Mouse (Mus musculus): ENCODE data around the gene Osbpl6. TPM values are rescaled to one million over a fixed set of nuclear protein-coding genes. Genes with fewer than 3 reads are reported as not detected.

Osbpl6 gene
- polyA plus RNA-seq, 1 experiment from 2014 or later, result 5.9 TPM

DNA sequence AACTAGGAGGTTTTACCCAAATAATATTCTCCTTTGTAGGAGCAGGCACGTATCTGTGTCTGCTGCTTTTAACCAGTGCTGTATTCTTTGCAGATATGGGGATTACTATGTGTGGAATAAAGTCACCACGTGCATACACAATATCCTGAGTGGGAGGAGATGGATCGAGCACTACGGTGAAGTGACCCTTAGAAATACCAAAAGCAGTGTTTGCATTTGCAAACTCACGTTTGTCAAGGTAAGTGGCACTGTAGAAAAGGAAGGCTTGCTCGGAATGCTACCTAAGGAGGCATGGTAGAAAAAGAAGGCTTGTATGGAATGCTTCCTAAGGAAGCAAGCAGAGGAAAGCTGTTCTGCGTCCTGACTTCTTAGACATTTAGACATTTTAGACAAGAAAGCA is 183.9 kb downstream of the Osbpl6 start:
- Histone ChIP-seq H3K9ac (ENCODE audit: low read length) (no peak overlapping the region), H3K27ac (ENCODE audit: low read length) (no peak overlapping the region), H3K9me3 (replicated peaks; ENCODE audit: control insufficient read depth, low read length) (no peaks in the 10 kb centered on the region), H3K4me3 (ENCODE audit: low read length) (no peak overlapping the region), H3K4me1 (ENCODE audit: control insufficient read depth, insufficient read depth, low read length) (no peaks in the 10 kb centered on the region), H3K4me2 (ENCODE audit: low read depth, low read length) (no peak overlapping the region), H3K36me3 (ENCODE audit: control insufficient read depth, insufficient read depth) (no peaks in the 10 kb centered on the region), H3K27me3 (ENCODE audit: control insufficient read depth, insufficient read depth, low read length) (no peaks in the 10 kb centered on the region)
- 83% methylated on average over 7 of the region's 7 CpGs for WGBS
- ATAC-seq (replicated peaks; ENCODE audit: extremely low read depth, insufficient read depth, low FRiP score), result no peak

DNA sequence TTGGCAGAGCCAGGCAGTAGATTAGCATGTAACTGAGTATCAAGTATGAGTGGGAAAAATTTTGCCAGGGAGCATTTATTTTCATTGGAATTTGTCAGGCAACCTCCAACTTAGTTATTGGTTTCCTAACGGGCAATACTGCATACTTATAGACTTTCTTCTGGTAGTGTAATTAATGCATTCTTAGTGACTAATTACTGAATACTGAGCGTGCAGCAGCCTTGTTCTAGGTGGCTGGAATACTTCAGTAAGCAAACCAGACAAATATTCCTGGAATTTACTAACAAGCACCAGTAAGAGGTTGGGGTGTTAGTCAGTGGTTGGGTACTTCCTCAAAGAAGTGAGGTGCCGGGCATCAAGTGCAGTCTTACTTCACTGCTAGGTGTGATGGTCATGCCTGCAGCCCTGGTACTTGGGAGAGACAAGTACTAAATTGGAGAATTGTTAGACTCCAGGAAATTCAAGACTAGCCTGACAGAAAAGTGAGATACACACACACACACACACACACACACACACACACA is 186.2 kb downstream of the Osbpl6 start:
- H3K4me2 ChIP-seq (ENCODE audit: low read depth, low read length), result no peak overlapping the region
- 54% methylated on average over 3 of the region's 3 CpGs for WGBS
- no peaks in the 10 kb centered on the region for H3K36me3 ChIP-seq (ENCODE audit: control insufficient read depth, insufficient read depth)
- H3K4me1 ChIP-seq (ENCODE audit: control insufficient read depth, insufficient read depth, low read length), result no peaks in the 10 kb centered on the region
- ATAC-seq (replicated peaks; ENCODE audit: extremely low read depth, insufficient read depth, low FRiP score), result no peak
- no peaks in the 10 kb centered on the region for H3K9me3 ChIP-seq (replicated peaks; ENCODE audit: control insufficient read depth, low read length)
- no peak overlapping the region for H3K4me3 ChIP-seq (ENCODE audit: low read length)
- no peak overlapping the region for H3K9ac ChIP-seq (ENCODE audit: low read length)
- no peaks in the 10 kb centered on the region for H3K27me3 ChIP-seq (ENCODE audit: control insufficient read depth, insufficient read depth, low read length)
- H3K27ac ChIP-seq (ENCODE audit: low read length), result no peak overlapping the region

DNA sequence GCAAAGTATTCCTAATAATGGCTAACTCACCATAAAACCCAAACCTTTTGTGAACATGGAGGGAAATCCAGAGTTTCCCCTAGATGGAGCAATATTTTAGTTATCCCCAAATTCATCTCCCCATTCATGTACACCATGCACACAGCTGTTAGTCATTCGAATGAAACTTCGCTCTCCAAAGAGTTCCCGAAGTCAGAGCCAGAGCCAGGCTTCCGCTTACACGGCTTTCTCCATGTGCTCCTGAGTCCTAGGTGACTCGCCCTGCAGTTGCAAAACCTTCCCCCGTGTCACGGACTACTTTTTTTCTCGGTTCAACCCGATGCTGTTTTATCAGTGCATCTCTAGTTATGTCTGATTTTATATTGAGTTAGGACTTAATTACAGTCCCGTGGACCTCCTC is 191.2 kb downstream of the Osbpl6 start:
- H3K4me1 ChIP-seq (ENCODE audit: control insufficient read depth, insufficient read depth, low read length), result no peaks in the 10 kb centered on the region
- no peaks in the 10 kb centered on the region for H3K9me3 ChIP-seq (replicated peaks; ENCODE audit: control insufficient read depth, low read length)
- no peak for ATAC-seq (replicated peaks; ENCODE audit: extremely low read depth, insufficient read depth, low FRiP score)
- H3K27me3 ChIP-seq (ENCODE audit: control insufficient read depth, insufficient read depth, low read length), result no peaks in the 10 kb centered on the region
- H3K4me3 ChIP-seq (ENCODE audit: low read length), result no peak overlapping the region
- H3K27ac ChIP-seq (ENCODE audit: low read length), result no peak overlapping the region
- no peaks in the 10 kb centered on the region for H3K36me3 ChIP-seq (ENCODE audit: control insufficient read depth, insufficient read depth)
- WGBS, result 83% methylated on average over 11 of the region's 11 CpGs
- H3K4me2 ChIP-seq (ENCODE audit: low read depth, low read length), result no peak overlapping the region
- no peak overlapping the region for H3K9ac ChIP-seq (ENCODE audit: low read length)

DNA sequence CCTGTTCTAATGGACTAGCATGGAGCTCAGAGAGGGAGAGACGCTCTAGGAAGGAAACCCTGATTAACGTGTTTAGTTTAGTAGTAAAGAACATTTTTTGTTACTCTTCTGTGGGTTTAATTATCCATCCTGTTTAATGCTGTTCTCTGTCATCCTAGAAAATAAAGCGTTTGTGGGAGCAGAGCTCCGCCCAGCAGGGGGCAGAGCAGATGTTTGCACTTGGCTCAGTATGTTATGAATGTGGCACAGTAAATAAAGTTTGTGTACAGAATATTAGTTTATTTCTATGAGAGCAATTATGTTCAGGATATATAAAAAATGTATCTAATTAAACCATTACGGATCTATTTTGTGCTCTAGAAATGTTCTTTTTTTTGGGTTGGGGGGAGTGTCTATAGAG is 192.9 kb downstream of the Osbpl6 start:
- Histone ChIP-seq H3K27ac (ENCODE audit: low read length) (no peak overlapping the region), H3K36me3 (ENCODE audit: control insufficient read depth, insufficient read depth) (no peaks in the 10 kb centered on the region), H3K4me3 (ENCODE audit: low read length) (no peak overlapping the region), H3K9me3 (replicated peaks; ENCODE audit: control insufficient read depth, low read length) (no peaks in the 10 kb centered on the region), H3K9ac (ENCODE audit: low read length) (no peak overlapping the region), H3K4me2 (ENCODE audit: low read depth, low read length) (no peak overlapping the region), H3K27me3 (ENCODE audit: control insufficient read depth, insufficient read depth, low read length) (no peaks in the 10 kb centered on the region), H3K4me1 (ENCODE audit: control insufficient read depth, insufficient read depth, low read length) (no peaks in the 10 kb centered on the region)
- WGBS, result 79% methylated on average over 5 of the region's 5 CpGs
- ATAC-seq (replicated peaks; ENCODE audit: extremely low read depth, insufficient read depth, low FRiP score), result no peak

DNA sequence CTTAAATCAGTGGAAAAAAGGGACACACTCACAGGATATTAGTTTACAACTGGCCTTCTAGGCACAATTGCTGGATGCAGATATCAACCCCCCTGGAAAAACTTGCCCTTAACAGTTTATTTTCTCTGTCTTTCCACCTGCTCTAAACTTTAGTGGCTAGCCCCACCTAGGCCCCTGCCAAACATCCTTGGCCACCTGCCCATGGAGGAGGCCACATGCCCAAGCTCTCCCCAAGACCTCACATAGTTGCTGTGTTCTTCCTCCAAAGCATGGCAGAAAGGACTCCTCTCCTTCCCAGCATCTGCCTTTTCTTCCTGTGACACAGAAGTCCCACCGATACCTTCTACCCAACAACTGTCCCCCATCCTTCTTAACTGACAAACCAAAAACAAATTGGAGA is 195.9 kb downstream of the Osbpl6 start:
- Histone ChIP-seq H3K4me2 (ENCODE audit: low read depth, low read length) (no peak overlapping the region), H3K36me3 (ENCODE audit: control insufficient read depth, insufficient read depth) (no peaks in the 10 kb centered on the region), H3K27ac (ENCODE audit: low read length) (no peak overlapping the region), H3K9ac (ENCODE audit: low read length) (no peak overlapping the region), H3K4me1 (ENCODE audit: control insufficient read depth, insufficient read depth, low read length) (no peaks in the 10 kb centered on the region), H3K9me3 (replicated peaks; ENCODE audit: control insufficient read depth, low read length) (no peaks in the 10 kb centered on the region), H3K27me3 (ENCODE audit: control insufficient read depth, insufficient read depth, low read length) (no peaks in the 10 kb centered on the region), H3K4me3 (ENCODE audit: low read length) (no peak overlapping the region)
- ATAC-seq (replicated peaks; ENCODE audit: extremely low read depth, insufficient read depth, low FRiP score), result no peak
- 93% methylated on average over 1 of the region's 1 CpGs for WGBS

DNA sequence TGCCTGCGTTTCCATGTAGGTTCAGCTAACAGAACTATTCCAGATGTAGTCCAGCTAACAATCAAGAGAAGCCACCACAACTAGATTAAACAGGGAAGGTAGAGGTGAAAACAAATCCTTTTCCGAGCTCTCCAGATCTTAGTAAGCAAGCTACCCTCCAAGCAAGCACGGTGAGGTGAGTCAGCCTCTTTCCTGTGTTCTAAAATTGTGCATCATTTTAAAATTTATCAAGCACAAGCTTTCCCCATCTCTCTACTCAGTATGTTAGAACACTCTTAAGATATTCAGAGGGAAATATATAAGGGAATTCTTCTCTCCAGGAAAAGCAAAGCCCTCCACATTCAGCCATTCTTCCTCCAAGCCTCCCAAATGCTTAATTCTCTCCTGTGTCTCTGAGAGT is 200.4 kb downstream of the Osbpl6 start:
- Histone ChIP-seq H3K4me3 (ENCODE audit: low read length) (no peak overlapping the region), H3K9ac (ENCODE audit: low read length) (no peak overlapping the region), H3K27me3 (ENCODE audit: control insufficient read depth, insufficient read depth, low read length) (no peaks in the 10 kb centered on the region), H3K4me2 (ENCODE audit: low read depth, low read length) (no peak overlapping the region), H3K4me1 (ENCODE audit: control insufficient read depth, insufficient read depth, low read length) (peaks cover 3% of the 10 kb centered on the region; the same call in 1 of the 2 replicates), H3K9me3 (replicated peaks; ENCODE audit: control insufficient read depth, low read length) (no peaks in the 10 kb centered on the region), H3K36me3 (ENCODE audit: control insufficient read depth, insufficient read depth) (no peaks in the 10 kb centered on the region), H3K27ac (ENCODE audit: low read length) (no peak overlapping the region)
- 76% methylated on average over 3 of the region's 3 CpGs for WGBS
- ATAC-seq (replicated peaks; ENCODE audit: extremely low read depth, insufficient read depth, low FRiP score), result no peak

DNA sequence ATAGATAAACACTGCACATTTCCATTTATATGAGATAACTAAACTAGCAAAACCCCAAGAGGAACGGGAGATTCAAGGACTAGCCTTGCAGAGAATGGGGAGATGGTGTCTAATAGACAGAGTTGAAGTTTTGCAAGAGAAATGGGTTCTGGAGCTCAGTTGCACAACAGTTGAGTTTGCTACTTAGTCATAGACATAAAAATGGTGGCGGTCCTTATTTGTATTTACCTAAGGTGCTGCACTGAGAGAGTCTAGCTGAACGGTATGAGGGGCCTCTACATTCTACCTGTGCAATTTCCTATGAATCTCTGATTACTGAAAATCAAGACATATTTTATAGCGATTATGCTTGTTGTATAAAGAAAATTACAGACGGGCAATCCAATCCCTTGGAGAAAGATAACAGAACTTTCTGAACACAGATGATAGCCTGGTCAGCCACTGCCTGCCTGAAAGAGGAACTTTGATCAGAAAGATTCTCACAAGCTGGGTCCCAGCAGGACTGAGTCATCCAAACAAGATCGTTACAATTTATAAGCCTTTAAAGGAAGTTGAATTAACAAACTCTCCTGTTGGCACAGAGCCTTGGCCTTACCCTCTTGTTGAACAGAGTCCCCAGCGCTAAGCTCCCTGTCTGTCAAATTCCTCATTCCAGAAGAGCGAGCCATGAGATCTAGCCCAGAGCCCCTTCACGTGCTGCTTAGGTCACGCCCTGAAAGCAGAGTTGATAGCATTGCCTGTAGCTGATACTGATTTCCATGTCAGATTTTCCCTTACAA is 204.2 kb downstream of the Osbpl6 start:
- ATAC-seq (replicated peaks; ENCODE audit: extremely low read depth, insufficient read depth, low FRiP score), result no peak
- 49% methylated on average over 10 of the region's 10 CpGs for WGBS

DNA sequence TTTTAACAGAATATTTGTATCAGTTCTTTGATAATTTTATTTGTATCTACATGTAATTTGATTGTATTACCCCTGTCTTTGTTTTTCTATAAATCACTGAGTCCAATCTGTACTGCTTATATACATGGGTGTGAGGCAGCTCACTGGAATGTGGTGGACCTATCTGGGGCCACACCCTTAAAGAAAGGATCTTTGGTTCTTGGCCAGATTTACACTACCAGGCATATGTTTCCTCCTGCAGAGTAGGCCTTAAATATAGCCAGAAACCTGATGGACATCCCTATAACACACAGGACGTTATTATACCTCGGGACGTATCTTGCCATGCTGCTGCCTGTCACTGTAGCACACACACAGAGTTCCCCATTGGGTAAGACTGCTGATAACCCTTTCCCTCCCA is 205.7 kb downstream of the Osbpl6 start:
- Histone ChIP-seq H3K4me3 (ENCODE audit: low read length) (no peak overlapping the region), H3K27me3 (ENCODE audit: control insufficient read depth, insufficient read depth, low read length) (no peaks in the 10 kb centered on the region), H3K4me1 (ENCODE audit: control insufficient read depth, insufficient read depth, low read length) (peaks cover 3% of the 10 kb centered on the region; the same call in 1 of the 2 replicates), H3K27ac (ENCODE audit: low read length) (no peak overlapping the region), H3K4me2 (ENCODE audit: low read depth, low read length) (no peak overlapping the region), H3K9ac (ENCODE audit: low read length) (no peak overlapping the region), H3K36me3 (ENCODE audit: control insufficient read depth, insufficient read depth) (no peaks in the 10 kb centered on the region), H3K9me3 (replicated peaks; ENCODE audit: control insufficient read depth, low read length) (no peaks in the 10 kb centered on the region; the same call in 1 of the 2 replicates)
- ATAC-seq (replicated peaks; ENCODE audit: extremely low read depth, insufficient read depth, low FRiP score), result no peak
- WGBS, result 75% methylated on average over 3 of the region's 3 CpGs

More for the DNA sequence above, 204.2 kb downstream of the Osbpl6 start:
- no peaks in the 10 kb centered on the region for H3K36me3 ChIP-seq (ENCODE audit: control insufficient read depth, insufficient read depth)
- no peak overlapping the region for H3K4me2 ChIP-seq (ENCODE audit: low read depth, low read length)
- H3K27me3 ChIP-seq (ENCODE audit: control insufficient read depth, insufficient read depth, low read length), result no peaks in the 10 kb centered on the region
- peaks cover 3% of the 10 kb centered on the region; the same call in 1 of the 2 replicates for H3K4me1 ChIP-seq (ENCODE audit: control insufficient read depth, insufficient read depth, low read length)
- H3K9ac ChIP-seq (ENCODE audit: low read length), result no peak overlapping the region
- no peak overlapping the region for H3K4me3 ChIP-seq (ENCODE audit: low read length)
- H3K27ac ChIP-seq (ENCODE audit: low read length), result no peak overlapping the region
- no peaks in the 10 kb centered on the region; the same call in 1 of the 2 replicates for H3K9me3 ChIP-seq (replicated peaks; ENCODE audit: control insufficient read depth, low read length)

DNA sequence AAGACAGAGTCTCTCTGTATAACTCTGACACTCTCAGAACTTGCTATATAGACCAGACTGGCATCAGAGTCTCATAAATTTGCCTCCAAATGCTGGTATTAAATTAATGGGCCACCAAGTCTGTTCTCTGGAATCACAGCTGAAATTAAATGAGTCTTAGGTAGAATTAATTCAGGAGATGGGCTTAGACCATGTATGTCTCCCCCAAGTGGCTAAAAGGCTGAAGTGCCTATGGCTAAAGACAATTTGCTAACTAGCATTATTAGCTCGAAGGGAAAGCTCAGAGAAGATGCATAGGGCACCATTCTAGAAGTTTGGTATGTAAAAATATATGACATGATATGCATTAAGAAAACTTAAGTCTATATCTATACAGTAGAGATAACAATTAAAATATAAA is 211.8 kb downstream of the Osbpl6 start:
- Histone ChIP-seq H3K9me3 (replicated peaks; ENCODE audit: control insufficient read depth, low read length) (no peaks in the 10 kb centered on the region; the same call in 1 of the 2 replicates), H3K36me3 (ENCODE audit: control insufficient read depth, insufficient read depth) (no peaks in the 10 kb centered on the region), H3K27ac (ENCODE audit: low read length) (no peak overlapping the region), H3K9ac (ENCODE audit: low read length) (no peak overlapping the region), H3K4me1 (ENCODE audit: control insufficient read depth, insufficient read depth, low read length) (no peaks in the 10 kb centered on the region), H3K27me3 (ENCODE audit: control insufficient read depth, insufficient read depth, low read length) (no peaks in the 10 kb centered on the region), H3K4me3 (ENCODE audit: low read length) (no peak overlapping the region), H3K4me2 (ENCODE audit: low read depth, low read length) (no peak overlapping the region)
- no peak for ATAC-seq (replicated peaks; ENCODE audit: extremely low read depth, insufficient read depth, low FRiP score)
- 29% methylated on average over 1 of the region's 1 CpGs for WGBS

Data from heart, embryonic 16.5 days (tissue).